Mouse (Mus musculus) ES-E14 (cell line): Measurements from ENCODE around the gene Asic4. TPM values are rescaled to one million over a fixed set of nuclear protein-coding genes. Genes with fewer than 3 reads are reported as not detected.

ENCODE experiments used
- DNase-seq: peaks from one replicate; pipeline ENCODE4 v3.0.0-alpha.2; 2013; ENCODE audit warnings: low read depth, low spot score
- H3K27ac ChIP-seq: 2 replicates; pipeline ENCODE4 v1.5.1; 2012; ENCODE audit warnings: low read depth, mild to moderate bottlenecking, low read length, moderate library complexity, mixed read lengths; ENCODE audit not compliant: poor library complexity, insufficient read depth, severe bottlenecking
- H3K36me3 ChIP-seq: 2 replicates; pipeline ENCODE4 v1.6.1; 2012; ENCODE audit warnings: mild to moderate bottlenecking, low read length, moderate library complexity, mixed read lengths; ENCODE audit not compliant: control insufficient read depth, poor library complexity, insufficient read depth, severe bottlenecking
- H3K4me1 ChIP-seq, 2 experiments: fragments of 150-350 bp in 1 of 2; sonication (generic) in 1 of 2; 2 replicates each; pipeline ENCODE4 v1.6.1; 2012; ENCODE audit warnings: low read length in 2 of 2, mild to moderate bottlenecking in 1 of 2, mixed read lengths in 1 of 2; ENCODE audit not compliant: control insufficient read depth in 2 of 2, insufficient read depth in 2 of 2, poor library complexity in 1 of 2
- H3K4me3 ChIP-seq, 2 experiments: fragments of 150-350 bp in 1 of 2; sonication (generic) in 1 of 2; 2 replicates each; pipeline ENCODE4 v1.5.1; 2012; ENCODE audit warnings: low read length in 2 of 2, low read depth in 1 of 2, mild to moderate bottlenecking in 1 of 2, mixed read lengths in 1 of 2; ENCODE audit not compliant: insufficient read depth in 1 of 2, poor library complexity in 1 of 2, severe bottlenecking in 1 of 2
- H3K9ac ChIP-seq: 2 replicates; pipeline ENCODE4 v1.6.1; 2012; ENCODE audit warnings: low read depth, mild to moderate bottlenecking, low read length, mixed read lengths; ENCODE audit not compliant: poor library complexity, insufficient read depth, severe bottlenecking
- H3K9me3 ChIP-seq: fragments of 150-350 bp; sonication (generic); 2 replicates; pipeline ENCODE4 v1.6.1; 2012; ENCODE audit warnings: low read depth, mild to moderate bottlenecking, low read length; ENCODE audit not compliant: control insufficient read depth, insufficient read depth
- CHD2 ChIP-seq: IDR thresholded peaks from 2 replicates; pipeline ENCODE4 v1.6.1; 2014; ENCODE audit warnings: mild to moderate bottlenecking, low read depth, low read length, inconsistent platforms
- HCFC1 ChIP-seq: IDR thresholded peaks from 2 replicates; pipeline ENCODE4 v1.6.1; 2012; ENCODE audit warnings: low read length, inconsistent platforms, borderline replicate concordance; ENCODE audit not compliant: insufficient read depth
- MAFK ChIP-seq: IDR thresholded peaks from 2 replicates; pipeline ENCODE4 v1.6.1; 2014; ENCODE audit warnings: mild to moderate bottlenecking, low read depth, low read length, inconsistent platforms; ENCODE audit not compliant: insufficient read depth
- ZC3H11A ChIP-seq: IDR thresholded peaks from 2 replicates; pipeline ENCODE4 v1.6.1; 2012; ENCODE audit warnings: low read depth, mild to moderate bottlenecking, inconsistent platforms, low read length, borderline replicate concordance
- ZNF384 ChIP-seq: IDR thresholded peaks from 2 replicates; pipeline ENCODE4 v1.6.1; 2012; ENCODE audit warnings: low read depth, low read length, inconsistent platforms
- in situ Hi-C, 2 experiments: fragments of 600-800 bp; cut with MboI; formaldehyde crosslinking; loops; one replicate each; pipeline ENCODE4 v1.15.1; 2025; ENCODE audit warnings: low sequenced_read_pairs in 2 of 2, inconsistent platforms in 1 of 2; ENCODE audit not compliant: unreplicated experiment in 2 of 2
- total RNA-seq: library from RNA; depleted of rRNA; stranded (reverse); fragments of 300-350 nt; gene quantifications from 2 replicates; pipeline ENCODE4 v1.2.3, GENCODE M21; 2012

The Asic4 gene
- total RNA-seq, 1 experiment = not detected

DNA sequence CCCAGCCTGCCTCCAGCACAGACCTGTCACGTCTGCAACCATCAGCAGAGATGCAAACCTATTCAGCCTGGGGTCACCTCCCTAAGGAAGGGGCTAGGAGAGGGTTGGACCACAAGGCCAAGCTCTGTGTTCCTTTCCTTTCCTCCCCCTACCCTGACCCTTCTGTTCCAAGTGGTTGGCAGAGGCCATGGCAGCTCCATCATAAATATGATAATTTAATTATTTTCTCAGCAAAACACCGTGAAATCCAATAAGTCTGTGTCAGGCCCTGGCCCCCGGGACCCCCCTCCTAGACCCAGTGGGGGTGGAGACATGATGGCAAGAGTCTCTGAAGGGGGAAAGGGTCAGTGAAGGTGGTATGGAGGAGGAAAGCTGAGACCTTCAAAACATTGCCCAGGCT, 6.0 kb upstream of the Asic4 start:
- in situ Hi-C loops = no loop called here
- no peak overlapping the region for H3K9ac ChIP-seq
- H3K4me1 ChIP-seq = peaks cover 12 to 51% of the 10 kb centered on the region in 2 experiments
- no peak for DNase-seq
- H3K27ac ChIP-seq = no peak overlapping the region
- H3K36me3 ChIP-seq = peaks cover 5% of the 10 kb centered on the region; the same call in 1 of the 2 replicates
- no peak overlapping the region for H3K4me3 ChIP-seq
- H3K9me3 ChIP-seq = no peaks in the 10 kb centered on the region
- TF ChIP-seq CHD2 (no peak), ZC3H11A (no peak), HCFC1 (no peak), MAFK (no peak), ZNF384 (no peak)

GRCm38 (mm10) chr1:75445141-75445701, 5.0 kb upstream of the Asic4 start:
- H3K9me3 ChIP-seq = no peaks in the 10 kb centered on the region
- in situ Hi-C loops = no loop called here
- no peak for DNase-seq
- no peak overlapping the region for H3K27ac ChIP-seq
- no peak overlapping the region for H3K4me3 ChIP-seq
- H3K9ac ChIP-seq = no peak overlapping the region
- H3K4me1 ChIP-seq = peaks cover 12 to 51% of the 10 kb centered on the region in 2 experiments
- TF ChIP-seq ZC3H11A (no peak), CHD2 (no peak), HCFC1 (no peak), MAFK (no peak), ZNF384 (no peak)
- peaks cover 5% of the 10 kb centered on the region; the same call in 1 of the 2 replicates for H3K36me3 ChIP-seq

GRCm38 (mm10) chr1:75445751-75446611, 4.3 kb upstream of the Asic4 start:
- Histone ChIP-seq H3K27ac (no peak overlapping the region), H3K36me3 (peaks cover 5% of the 10 kb centered on the region; the same call in 1 of the 2 replicates), H3K9ac (no peak overlapping the region), H3K4me3 (no peak overlapping the region; a peak in 2 of 4 replicates), H3K4me1 (peaks cover 12 to 53% of the 10 kb centered on the region in 2 experiments), H3K9me3 (no peaks in the 10 kb centered on the region)
- no peak for DNase-seq
- in situ Hi-C loops = no loop called here
- TF ChIP-seq HCFC1 (no peak), MAFK (no peak)

DNA sequence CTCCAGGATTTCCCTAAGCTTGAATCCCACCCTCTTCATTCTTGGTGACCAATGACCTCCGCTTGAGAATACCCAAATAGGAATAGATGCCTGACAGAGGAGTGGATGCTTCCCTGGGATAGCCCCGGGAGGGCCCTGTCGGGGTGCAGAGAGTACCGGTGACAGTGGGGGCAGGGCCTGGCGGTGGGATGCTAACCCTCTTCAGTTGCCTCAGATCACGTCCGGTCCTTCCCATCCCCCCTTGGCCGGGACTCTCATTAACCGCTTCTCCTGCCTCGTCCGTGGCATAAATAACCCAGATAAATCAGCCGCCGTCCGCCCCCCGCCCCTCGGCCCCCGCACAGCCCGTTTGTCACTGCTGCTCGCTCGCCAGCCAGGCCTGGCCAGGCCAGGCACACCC, 3.6 kb upstream of the Asic4 start:
- peaks cover 5% of the 10 kb centered on the region; the same call in 1 of the 2 replicates for H3K36me3 ChIP-seq
- H3K9me3 ChIP-seq = no peaks in the 10 kb centered on the region
- H3K27ac ChIP-seq = no peak overlapping the region
- no peak overlapping the region; a peak in 1 of 4 replicates for H3K4me3 ChIP-seq
- TF ChIP-seq ZC3H11A (no peak), HCFC1 (no peak), MAFK (no peak), ZNF384 (no peak), CHD2 (no peak)
- in situ Hi-C loops = no loop called here
- peaks cover 12 to 49% of the 10 kb centered on the region in 2 experiments for H3K4me1 ChIP-seq
- DNase-seq = no peak
- H3K9ac ChIP-seq = no peak overlapping the region
